Mouse (Mus musculus) v-Abl transformed pro-B cells (cell line): ENCODE data around the gene Rhobtb1.

Source experiments
- in situ Hi-C, 2 experiments: fragments of 400-800 bp; cut with MboI; formaldehyde crosslinking; loops; one replicate each; pipeline ENCODE4 v1.15.1; 2025; ENCODE audit not compliant: unreplicated experiment in 2 of 2

The Rhobtb1 gene

DNA sequence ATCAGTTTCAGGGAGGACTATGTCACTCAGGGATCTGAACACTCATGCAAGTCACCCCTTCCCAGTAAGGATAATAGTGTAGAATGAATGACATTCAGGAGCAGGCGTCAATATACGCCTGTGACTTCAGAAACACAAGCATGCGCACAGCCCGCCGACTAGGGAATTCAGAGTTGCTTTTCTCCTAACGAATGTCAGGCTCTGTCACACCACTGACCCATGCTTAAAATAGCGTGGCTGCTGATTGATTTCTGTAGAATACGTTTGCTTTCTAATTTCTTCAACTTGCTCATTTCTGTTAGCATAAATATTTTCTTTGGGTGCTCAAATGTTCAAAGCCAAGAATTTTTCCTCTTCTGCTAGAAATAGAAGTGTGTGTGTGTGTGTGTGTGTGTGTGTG, 74.7 kb downstream of the Rhobtb1 start:
- in situ Hi-C loops = loop anchor here in 1 of 2 experiments (25.0 kb wide), 1 partner anchor 311 kb away; no protein-coding TSS in a partner anchor

DNA sequence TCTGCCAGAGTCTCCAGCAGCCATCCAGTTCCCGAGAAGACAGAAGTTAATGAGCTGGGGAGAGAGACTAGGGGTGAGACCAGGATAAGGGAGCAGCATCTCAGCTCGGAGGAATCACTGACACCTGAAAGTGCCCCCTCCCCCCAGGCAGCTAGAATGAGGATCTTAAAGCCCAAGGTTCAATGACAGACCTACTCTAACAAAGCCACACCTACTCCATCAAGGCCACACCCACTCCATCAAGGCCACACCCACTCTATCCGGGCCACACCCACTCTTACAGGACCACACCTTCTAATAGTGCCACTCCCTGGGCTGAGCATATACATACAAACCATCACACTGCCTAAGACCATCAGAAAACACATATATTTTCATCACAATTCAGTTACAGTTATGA, 86.0 kb downstream of the Rhobtb1 start:
- in situ Hi-C loops = loop anchor here in 1 of 2 experiments (25.0 kb wide), 1 partner anchor 300 kb away; no protein-coding TSS in a partner anchor

DNA sequence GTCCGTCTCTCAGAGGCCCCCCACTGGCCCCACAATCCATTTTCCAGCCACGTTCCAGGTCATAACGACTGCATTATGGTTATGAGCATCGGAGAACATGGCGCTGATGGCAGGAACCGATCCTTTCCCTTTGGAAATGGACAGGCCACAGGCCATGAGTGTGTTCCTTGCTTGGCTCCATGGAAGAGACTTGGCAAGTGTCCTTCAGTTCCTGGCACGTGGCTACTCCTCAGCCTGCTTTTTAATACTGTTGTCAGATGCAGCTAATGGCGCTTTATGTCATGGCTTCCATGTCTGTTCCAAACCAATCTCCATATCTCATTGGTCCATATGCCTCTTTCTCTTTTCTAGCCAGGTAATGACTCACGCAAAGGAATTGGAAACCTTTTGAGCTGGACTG, 86.5 kb downstream of the Rhobtb1 start:
- in situ Hi-C loops = loop anchor here in 1 of 2 experiments (25.0 kb wide), 1 partner anchor 300 kb away; no protein-coding TSS in a partner anchor

DNA sequence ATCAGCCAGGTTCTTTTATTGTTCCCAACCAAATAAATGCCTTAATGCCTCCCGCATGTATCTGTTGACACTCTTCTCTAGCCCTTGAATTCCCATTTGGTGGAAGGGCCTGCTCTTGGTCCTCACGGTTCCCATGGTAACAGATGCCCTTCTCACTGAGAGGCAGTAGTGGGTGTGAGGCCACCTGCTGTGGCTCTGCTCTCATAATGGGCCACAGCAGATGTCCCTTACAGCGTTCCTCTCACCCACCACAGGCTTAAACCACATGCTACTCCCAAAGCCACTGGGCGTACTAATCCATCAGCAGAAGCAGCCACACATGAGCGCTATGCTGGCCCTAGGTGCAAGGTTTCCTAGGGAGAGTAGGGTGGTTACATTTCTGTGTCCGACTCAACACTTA, 87.1 kb downstream of the Rhobtb1 start:
- in situ Hi-C loops = loop anchor here in 1 of 2 experiments (25.0 kb wide), 1 partner anchor 299 kb away; no protein-coding TSS in a partner anchor

DNA sequence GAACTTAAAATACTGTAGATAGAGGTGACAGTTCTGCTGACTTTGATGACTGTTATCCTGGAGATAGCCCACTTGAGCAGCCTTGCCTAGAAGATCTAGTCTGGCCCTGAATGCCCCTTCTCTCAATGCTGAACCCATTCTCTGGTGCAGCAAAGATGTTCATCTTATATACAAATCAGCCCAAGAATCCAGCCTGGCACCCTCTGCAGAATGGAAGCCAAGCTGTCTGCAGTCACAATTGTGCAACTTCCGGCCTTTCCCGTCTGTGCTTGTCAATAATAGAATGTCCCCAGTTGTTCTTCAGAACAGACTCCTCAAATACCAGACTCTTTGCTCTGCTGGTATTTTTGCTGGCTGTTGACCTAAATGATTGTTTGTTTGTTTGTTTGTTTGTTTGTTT, 89.3 kb downstream of the Rhobtb1 start:
- in situ Hi-C loops = loop anchor here in 1 of 2 experiments (25.0 kb wide), 1 partner anchor 297 kb away; no protein-coding TSS in a partner anchor

DNA sequence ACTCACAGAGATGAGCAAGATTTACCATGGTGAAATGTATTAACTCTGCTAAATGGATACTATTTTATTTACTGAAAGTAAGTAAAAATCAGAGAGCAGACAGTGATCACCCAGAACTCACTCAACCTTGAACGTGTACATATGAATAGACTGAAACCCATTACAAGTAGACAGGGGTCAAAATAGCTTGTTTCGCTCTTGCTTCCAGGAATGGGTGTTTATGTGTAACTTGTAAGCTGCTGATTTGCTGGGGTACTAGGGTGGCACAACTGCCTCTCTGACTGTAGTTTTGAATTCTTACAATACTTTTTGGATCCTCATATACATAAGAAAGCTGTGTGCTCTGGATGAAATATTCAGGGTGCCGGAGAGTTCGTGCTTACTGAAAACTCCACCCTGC, 93.9 kb downstream of the Rhobtb1 start:
- in situ Hi-C loops = loop anchor here in 1 of 2 experiments (25.0 kb wide), 1 partner anchor 292 kb away; no protein-coding TSS in a partner anchor

DNA sequence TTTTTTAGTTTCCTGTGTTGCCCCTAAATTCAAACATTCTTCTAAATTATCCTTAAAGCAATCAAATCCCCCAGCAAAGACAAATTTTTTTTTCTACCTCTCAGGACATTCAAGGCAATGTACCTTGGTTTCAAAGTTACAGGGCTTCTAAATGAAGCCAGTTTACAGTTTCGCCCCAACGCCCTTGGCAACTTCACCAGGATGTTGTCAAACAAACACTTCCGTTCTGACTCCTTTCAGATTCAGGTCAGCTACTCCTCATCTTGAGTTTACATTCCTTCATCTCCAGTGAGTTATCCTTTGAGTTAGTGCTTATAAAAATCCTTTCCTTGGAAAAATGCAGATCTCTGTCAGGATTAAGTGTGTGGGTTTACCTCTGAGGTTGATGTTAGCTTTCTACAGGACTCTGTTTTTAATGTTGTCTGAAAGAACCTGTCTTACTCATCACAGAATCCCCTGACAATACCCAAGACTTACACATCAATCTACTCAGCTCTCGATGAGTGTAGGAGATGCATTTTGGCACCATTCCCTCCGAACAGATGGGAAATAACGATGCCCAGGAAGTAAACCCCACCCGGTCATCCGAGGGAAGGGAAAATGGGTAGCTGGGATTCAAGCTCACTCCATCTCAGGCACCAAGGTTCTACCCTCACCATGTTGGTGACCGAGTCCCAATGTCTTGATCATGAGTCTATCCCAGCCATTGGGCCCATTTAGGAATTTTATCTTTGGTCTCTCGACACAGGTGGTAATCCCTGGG, 94.9 kb downstream of the Rhobtb1 start:
- in situ Hi-C loops = loop anchor here in 1 of 2 experiments (25.0 kb wide), 1 partner anchor 291 kb away; no protein-coding TSS in a partner anchor

DNA sequence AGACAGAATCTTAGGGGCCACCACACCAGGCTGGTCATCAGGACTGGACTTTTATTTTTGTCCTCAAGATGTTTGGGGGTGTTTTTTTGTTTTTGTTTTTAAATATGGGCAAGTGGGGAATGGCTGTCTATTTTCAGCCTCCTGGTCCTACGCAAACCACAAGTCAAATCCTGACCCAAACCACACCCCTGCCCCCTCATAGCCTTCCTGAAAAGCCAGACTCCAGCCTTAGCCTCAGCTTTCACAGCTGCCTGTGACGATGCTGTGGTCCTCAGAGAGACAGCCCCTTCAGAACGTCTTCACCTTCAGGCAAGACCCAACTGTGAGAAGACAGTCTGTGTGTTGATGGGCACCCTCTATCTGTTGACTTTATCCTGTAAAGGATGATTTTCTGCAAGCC, 95.5 kb downstream of the Rhobtb1 start:
- in situ Hi-C loops = loop anchor here in 1 of 2 experiments (25.0 kb wide), 1 partner anchor 291 kb away; no protein-coding TSS in a partner anchor

DNA sequence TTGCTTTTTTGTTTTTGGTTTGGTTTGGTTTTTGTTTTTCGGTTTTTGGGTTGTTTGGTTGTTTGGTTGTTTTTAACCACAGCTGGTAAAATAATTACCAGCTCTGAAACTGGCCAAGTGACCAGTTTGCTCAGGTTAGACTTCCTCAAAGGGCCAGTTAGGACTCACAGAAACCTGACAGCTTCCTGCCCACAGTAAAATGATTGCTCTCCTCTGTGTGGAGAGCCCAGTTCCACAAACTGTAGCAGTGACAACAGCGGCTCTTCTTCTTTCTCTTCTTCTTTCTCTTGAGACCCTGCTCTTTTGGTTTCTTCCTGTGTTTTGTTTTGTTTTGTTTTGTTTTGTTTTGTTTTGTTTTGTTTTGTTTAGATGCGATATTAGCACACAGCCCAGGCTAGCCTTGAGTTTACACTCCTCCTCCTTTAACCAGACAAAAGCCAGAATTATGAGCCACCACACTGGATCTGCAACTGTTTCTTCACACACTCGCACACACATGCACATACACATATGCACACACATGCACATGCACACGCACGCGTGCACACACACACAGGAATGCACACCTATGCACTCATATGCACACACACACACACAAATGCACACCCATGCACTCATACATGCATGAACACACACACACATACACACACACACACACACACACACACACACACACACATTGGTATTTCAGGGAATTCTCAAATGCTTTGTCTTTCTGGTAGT, 96.2 kb downstream of the Rhobtb1 start:
- in situ Hi-C loops = loop anchor here in 1 of 2 experiments (25.0 kb wide), 1 partner anchor 290 kb away; no protein-coding TSS in a partner anchor

DNA sequence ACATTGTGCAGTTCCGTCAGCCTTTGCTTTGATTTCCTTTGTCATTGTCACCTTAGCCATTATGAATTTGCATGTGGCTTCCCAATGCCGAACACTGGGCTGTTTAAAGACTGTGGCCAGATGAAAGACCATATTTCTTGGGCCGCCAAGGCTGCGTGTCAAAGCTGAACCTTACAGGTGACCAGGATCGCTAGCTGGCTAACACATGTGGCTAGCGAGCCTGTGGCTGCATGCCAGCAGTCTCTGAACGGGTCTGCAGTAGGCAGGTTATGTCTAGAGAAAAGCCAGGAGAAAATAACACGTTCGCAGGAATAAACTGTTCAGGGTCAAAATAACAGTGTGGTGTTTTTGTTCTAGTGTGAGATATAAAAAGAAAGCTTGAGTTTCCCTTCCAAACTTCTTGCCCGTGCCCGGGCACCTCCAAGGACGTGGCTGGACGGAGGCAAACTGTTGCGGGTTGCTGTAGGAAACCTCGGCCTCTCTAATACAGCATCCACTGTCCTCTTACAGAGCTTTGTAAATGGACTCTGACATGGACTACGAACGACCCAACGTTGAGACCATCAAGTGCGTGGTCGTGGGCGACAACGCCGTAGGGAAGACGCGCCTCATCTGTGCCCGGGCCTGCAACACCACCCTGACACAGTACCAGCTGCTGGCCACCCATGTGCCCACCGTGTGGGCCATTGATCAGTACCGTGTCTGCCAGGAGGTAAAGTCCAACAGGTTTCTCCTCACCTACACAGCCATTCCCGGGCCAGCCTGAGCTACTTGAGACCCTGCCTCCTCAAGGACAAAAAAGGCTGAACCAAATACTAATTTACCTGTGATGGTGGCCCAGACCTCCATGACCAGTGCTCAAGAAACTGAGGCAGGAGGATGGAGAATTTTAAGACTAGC, 97.3 kb downstream of the Rhobtb1 start:
- in situ Hi-C loops = loop anchor here in 1 of 2 experiments (25.0 kb wide), 1 partner anchor 289 kb away; no protein-coding TSS in a partner anchor

DNA sequence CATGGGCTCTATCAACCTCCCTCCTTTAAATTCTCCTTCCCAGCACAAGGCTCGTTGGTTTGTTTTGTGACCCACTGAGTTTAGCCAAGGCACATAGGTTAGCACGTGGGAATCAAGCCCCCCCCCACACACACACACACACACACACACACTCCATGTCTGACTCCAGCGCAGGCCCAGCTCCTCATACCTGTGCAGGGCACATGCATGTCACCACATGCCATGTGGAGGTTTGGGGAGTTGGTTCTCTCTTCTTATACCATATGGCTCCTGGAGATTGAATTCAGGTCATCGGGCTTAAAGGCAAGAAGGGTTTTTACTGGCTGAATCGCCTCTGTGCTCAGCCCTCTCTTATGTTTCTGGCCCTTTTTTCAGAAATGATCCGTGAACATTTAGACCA, 100.0 kb downstream of the Rhobtb1 start:
- in situ Hi-C loops = no loop called here

DNA sequence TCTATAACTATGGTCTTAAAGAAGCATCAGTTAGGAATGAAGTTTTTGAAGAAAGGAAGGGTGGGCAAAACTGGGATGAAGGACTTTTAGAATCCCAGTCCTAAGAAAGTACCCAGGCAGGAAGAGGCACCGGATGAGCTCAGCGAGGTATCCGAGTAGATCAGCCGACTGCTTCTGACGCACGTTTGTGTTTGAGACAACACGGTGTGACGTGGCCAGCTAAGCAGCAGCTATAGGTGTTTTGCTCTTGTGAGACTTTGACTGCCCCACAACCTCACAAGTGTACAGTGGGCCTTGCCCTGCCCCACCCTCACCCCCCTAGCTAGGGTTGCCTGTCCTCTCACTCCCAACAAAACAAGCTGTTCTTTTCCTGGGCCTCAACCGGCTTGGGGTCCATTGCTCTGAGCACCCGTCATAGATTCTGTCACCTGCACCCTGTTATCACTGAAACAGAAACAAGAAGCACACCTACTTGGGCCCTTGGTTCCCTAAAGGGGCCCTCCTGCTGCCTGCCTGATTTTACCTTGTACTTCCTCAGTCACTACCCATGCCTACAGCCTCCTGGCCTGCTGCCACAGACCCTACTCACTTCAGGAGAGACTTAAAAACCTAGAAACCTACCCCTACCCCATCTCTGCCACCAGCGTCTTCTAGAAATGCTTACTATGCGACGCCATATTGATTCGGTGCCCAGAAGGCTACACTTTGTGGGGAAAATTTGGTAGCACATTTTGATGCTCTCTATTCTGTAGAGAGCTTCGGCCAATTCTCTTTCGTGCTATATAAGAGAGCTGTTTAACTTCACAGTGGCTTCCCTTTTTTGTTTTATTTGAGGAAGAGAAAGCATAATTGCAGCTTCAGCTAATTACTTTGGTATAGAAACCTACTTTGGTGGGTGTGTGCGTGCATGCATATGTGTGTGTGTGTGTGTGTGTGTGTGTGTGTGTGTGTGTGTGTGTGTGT, 101.2 kb downstream of the Rhobtb1 start:
- in situ Hi-C loops = no loop called here

DNA sequence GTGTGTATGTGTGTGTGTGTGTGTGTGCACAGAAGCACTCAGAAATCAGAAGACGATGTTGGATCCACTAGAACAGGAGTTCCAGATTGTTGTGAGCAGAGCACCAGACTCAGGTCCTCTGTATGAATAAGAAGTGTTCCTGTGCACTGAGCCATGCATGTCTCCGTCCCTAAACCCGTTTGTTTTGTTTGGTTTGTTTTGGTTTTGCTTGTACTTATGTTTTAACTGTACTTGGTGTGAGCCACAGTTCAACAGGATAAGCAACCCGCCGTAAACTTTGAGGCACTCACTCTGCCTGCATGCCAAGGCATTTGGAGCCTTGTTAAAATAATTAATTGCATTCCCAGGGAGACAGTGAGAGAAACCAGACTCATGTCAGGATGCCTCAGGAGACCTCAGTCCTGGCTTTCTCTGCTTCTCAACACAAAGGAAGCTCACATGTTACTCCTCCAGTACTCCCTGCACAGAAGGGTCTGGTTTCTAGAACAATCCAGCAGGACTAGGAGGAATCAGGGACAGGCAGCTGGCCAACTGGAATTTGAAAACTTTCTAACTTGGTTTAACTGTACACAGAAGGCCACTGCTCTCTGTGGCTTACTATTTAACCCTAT, 101.9 kb downstream of the Rhobtb1 start:
- in situ Hi-C loops = no loop called here

DNA sequence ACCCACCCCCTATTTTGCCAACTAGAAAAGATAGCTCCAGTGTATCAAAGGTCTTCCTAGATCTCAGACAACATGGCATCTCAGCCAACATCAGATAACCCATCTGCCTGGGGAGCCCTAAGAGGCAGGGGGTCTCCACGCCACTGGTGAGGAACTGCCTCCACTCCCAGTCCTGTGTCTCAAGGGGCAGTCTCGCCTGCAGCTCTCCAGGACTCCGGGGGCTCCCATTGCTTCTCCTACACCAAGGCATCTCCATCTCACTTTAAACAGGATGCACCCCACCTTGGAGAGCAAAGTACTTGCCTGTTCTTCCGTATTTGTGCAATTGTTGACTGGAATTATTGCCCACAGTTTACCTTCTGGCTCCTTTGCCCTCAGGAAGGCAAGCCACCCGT, 102.4 kb downstream of the Rhobtb1 start:
- in situ Hi-C loops = no loop called here

DNA sequence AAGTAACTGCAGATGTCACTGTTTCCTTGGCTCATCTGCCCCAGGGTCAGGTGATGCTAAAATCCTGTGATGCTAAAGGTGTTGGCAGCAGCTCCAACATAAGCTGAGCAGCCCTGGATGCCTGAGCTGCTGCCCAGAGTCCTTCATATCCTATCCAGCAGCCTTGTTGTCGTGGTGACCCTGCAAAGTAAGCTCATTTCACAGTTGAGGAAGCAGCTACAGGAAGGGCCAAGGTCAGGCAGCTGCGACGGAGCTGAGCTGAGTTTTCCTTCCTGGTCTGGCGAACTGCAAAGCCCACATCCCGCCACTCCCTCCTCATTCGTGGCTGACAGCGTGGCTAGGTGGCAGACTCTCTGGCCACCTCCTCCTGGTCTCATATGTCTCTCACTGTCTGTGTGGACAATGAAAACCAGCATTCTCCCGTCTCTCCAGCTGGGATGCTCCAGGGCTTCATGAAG, 103.2 kb downstream of the Rhobtb1 start:
- in situ Hi-C loops = no loop called here

DNA sequence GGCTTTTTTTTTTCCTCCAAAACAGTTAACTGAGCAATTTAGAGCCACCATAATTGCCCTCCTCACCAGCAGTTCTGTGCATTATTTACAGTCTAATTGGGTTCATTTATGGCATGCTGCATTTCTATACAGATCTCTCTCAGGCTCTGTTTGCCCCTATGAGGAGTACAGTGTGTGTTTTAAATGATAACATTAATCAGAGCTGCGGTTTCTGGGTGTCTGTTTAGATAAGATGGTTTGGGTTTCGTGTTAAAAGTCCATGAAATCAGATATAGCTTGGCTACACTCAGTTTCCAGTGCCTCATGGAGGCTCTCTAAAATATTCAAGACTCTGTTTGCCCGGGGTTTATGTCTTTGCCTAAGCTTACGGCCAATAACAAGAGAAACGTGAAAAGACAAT, 104.4 kb downstream of the Rhobtb1 start:
- in situ Hi-C loops = loop anchor here in 1 of 2 experiments (5.0 kb wide), 1 partner anchor 43 kb away; the partner anchor contains the start of gene A930033H14Rik

DNA sequence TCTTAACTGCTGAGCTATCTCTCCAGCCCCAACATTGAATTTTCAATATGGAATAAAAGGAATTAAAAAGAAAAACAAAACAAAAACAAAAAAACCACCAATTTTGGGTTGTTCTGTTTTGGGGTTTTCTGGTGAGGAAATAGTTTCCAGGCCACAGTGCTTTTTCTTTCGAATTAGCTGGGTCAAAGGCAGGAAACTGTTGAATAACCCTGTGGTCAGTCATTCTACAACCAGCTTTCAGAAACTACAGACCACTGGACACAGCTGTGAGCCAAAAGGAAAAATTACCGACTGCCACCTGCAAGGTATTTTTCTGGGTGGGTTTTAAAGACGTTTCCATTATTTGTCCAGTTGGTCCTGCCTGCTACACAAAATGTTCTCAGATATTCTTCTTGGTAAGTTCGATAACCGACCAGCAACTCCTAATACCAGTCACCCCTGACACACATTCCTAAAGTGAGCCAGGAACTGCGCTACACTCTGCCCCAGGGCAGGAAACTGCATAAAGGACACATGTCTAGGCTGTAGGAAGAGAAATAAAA, 106.4 kb downstream of the Rhobtb1 start:
- in situ Hi-C loops = loop anchor here in 1 of 2 experiments (5.0 kb wide), 1 partner anchor 45 kb away; the partner anchor contains the start of gene A930033H14Rik

DNA sequence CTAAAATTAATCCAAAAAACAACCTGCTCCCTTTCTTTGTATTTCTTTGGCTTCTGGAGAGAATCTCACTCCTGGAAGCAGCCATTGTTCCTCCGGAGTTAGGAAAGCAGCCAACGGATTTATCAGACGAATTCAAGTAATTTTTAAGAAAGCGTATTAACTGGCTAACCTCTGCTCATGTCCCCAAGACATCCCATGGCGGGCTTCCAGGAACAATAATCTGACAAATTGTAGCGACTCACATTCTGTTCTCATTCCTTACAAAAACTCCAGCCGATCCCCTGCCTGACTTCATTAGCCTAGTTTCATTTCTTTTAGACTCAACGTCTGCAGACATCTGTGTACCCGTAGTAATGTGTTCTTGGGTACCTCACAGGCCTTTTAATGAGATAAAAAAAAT, 107.4 kb downstream of the Rhobtb1 start:
- in situ Hi-C loops = loop anchor here in 1 of 2 experiments (5.0 kb wide), 1 partner anchor 46 kb away; the partner anchor contains the start of gene A930033H14Rik
